ENCODE assay signal across 22 mouse cellular contexts in the genomic region with DNA sequence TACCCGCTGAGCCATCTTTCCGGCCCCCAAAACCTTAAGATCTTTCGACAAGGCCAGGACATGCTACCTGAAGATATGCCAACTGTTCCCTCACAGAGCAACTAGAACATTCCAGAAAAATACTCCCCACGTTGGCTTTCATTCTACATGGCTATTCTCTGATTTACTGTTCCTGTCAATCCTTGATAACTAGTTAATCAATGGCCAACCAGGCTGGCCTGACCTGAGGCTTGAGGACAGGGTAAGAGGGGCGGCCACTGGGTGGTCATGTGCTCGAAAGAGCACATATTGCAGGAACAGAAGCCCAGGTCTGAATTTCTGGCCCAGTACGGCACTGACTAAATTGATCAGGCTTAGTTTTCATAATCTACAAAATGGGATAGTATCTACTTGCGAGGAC.
"Had no signal": no experiment of that assay in that cellular context is flagged by ENCODE, and none has a peak within 500 bp of the region (broad histone marks: within the 10 kb centered on the region; RNA-seq: fewer than 3 reads in every experiment).

No protein-coding gene starts in this region.

- ATAC-seq: forebrain, embryonic 15.5 days; forebrain, postnatal 0 days; hindbrain, postnatal 0 days; intestine, embryonic 16.5 days; liver, postnatal 0 days had no signal

- H3K4me3 ChIP-seq: forebrain, embryonic 15.5 days; heart, adult 2 months; heart, embryonic 13.5 days; heart, embryonic 15.5 days; hindbrain, embryonic 13.5 days; hindbrain, embryonic 15.5 days; left cerebral cortex, adult 2 months; limb, embryonic 10.5 days; limb, embryonic 12.5 days; liver, embryonic 13.5 days; liver, embryonic 15.5 days had no signal

- H3K27me3 ChIP-seq: forebrain, embryonic 15.5 days; heart, embryonic 13.5 days; heart, embryonic 15.5 days; hindbrain, embryonic 13.5 days; hindbrain, embryonic 15.5 days; liver, embryonic 13.5 days; liver, embryonic 15.5 days had no signal

- DNase-seq: forebrain, postnatal 0 days; gastrocnemius, postnatal 14 days; gastrocnemius, postnatal 36 days; heart, adult 11 months; heart, adult 2 months; heart, postnatal 14 days; heart, postnatal 36 days; layer of hippocampus, adult 9-11 months; liver, embryonic 13.5 days; liver, postnatal 0 days had no signal

- H3K4me2 ChIP-seq: forebrain, embryonic 15.5 days; heart, embryonic 13.5 days; heart, embryonic 15.5 days; hindbrain, embryonic 13.5 days; hindbrain, embryonic 15.5 days; limb, embryonic 12.5 days; liver, embryonic 11.5 days; liver, embryonic 13.5 days; liver, embryonic 15.5 days had no signal

- H3K27ac ChIP-seq: forebrain, embryonic 15.5 days; heart, adult 2 months; heart, embryonic 15.5 days; hindbrain, embryonic 13.5 days; hindbrain, embryonic 15.5 days; hindbrain, postnatal 0 days; left cerebral cortex, adult 2 months; limb, embryonic 12.5 days; liver, embryonic 13.5 days; liver, embryonic 15.5 days had no signal

- H3K9me3 ChIP-seq: forebrain, embryonic 15.5 days; heart, embryonic 13.5 days; heart, embryonic 15.5 days; hindbrain, embryonic 13.5 days; hindbrain, embryonic 15.5 days; limb, embryonic 10.5 days; limb, embryonic 12.5 days; liver, embryonic 13.5 days; liver, embryonic 15.5 days had no signal

- H3K9ac ChIP-seq: forebrain, embryonic 15.5 days; forebrain, postnatal 0 days; heart, embryonic 15.5 days; hindbrain, embryonic 13.5 days; hindbrain, embryonic 15.5 days; limb, embryonic 12.5 days; liver, embryonic 13.5 days; liver, embryonic 15.5 days; liver, postnatal 0 days had no signal
